Mouse (Mus musculus) forebrain, embryonic 13.5 days (tissue): ENCODE measurements at regions not wholly inside any gene's neighbourhood (a gene's known extent, or its start where the extent isn't known, plus 50 kb on each side); places are given as distances from the start of the nearest gene placed in this dataset. TPM values are rescaled to one million over a fixed set of nuclear protein-coding genes. Genes with fewer than 3 reads are reported as not detected.

Source experiments
- microRNA-seq: library from miRNA; unstranded; fragments of <30 nt; microRNA quantifications from one replicate; pipeline ENCODE4, GENCODE M21; 2016

Small RNAs in the stretch of these regions (microRNA-seq; reads per million reads assigned to microRNA genes)
- not detected for gene Gm27935
